Mouse (Mus musculus) G1E (cell line): ENCODE measurements around the gene Tmtc2.

Source experiments
- CTCF ChIP-seq: IDR thresholded peaks from 2 replicates; pipeline ENCODE4 v1.5.1; 2012; ENCODE audit warnings: low read depth, low read length, inconsistent platforms, mixed read lengths
- TAL1 ChIP-seq: conservative IDR thresholded peaks from 2 replicates; pipeline ENCODE4 v1.6.1; 2012; ENCODE audit warnings: low read depth, low read length, inconsistent platforms, mixed read lengths

DNA sequence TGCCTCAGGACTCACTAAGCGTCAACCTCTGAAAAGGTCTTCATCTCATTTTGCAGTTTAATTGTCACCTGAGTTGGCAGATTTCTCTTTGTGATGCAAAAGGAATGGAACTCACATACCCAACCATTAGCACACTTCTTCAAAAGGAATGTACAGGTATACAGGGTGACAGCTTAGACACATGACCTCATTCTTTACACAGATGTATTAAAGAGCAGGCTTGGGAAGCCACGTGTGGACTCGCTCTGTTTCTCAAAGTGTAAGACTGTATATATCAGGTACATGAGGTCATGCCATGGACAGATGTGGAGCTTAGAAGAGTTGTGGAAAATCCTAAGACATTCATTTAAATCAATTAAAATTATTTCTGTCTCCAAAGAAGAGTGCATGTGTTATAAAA, 286.7 kb downstream of the Tmtc2 start:
- TF ChIP-seq CTCF (no peak), TAL1 (no peak)
